Mouse (Mus musculus): ENCODE measurements around the gene Rarg.
A peak's percentile ranks its signal among the peaks of the same experiment; 100 is the strongest.

The Rarg gene

GRCm38 (mm10) chr15:102202971-102203834 lies 54.1 kb downstream of the Rarg start, which contains the start of gene Zfp740:
Gene Zfp740 (plus strand): TSS chr15:102203249.
- DNase-seq: peak; percentile 96

- DNase-seq: peak; percentile 26
These were observed 58.5 kb downstream of the Rarg start for GRCm38 (mm10) chr15:102198841-102199240.

- no peak for DNase-seq
These were observed 61.9 kb downstream of the Rarg start for GRCm38 (mm10) chr15:102195373-102195772.

GRCm38 (mm10) chr15:102194439-102194838 lies 62.9 kb downstream of the Rarg start:
- no peak for DNase-seq

- no peak for DNase-seq
These were observed 63.7 kb downstream of the Rarg start for GRCm38 (mm10) chr15:102193652-102194051.

GRCm38 (mm10) chr15:102192820-102193386 lies 64.4 kb downstream of the Rarg start:
- DNase-seq: no peak

GRCm38 (mm10) chr15:102192271-102192812 lies 65.0 kb downstream of the Rarg start:
- no peak for DNase-seq

GRCm38 (mm10) chr15:102191699-102192098 lies 65.6 kb downstream of the Rarg start:
- DNase-seq: no peak

- DNase-seq: peak; percentile 77
These were observed 68.4 kb downstream of the Rarg start for GRCm38 (mm10) chr15:102188883-102189282.

- DNase-seq: peak; percentile 27
These were observed 69.2 kb downstream of the Rarg start for GRCm38 (mm10) chr15:102188096-102188495.

- peak; percentile 26 for DNase-seq
These were observed 71.1 kb downstream of the Rarg start for GRCm38 (mm10) chr15:102186239-102186638.
